ENCODE assay signal across 10 mouse cellular contexts in genomic region chr6:53319543-53320325, GRCm38 (mm10). TPM values are rescaled to one million over a fixed set of nuclear protein-coding genes. Genes with fewer than 3 reads are reported as not detected.
DNase-seq lines count a peak whose midpoint lies in the region; ATAC-seq and TF ChIP-seq lines count a peak whose summit lies in the region.
"Had no signal": no experiment of that assay in that cellular context is flagged by ENCODE, and none has a peak within 500 bp of the region (broad histone marks: within the 10 kb centered on the region; RNA-seq: fewer than 3 reads in every experiment).

No protein-coding gene starts in this region.

- H3K4me3 ChIP-seq in left cerebral cortex, adult 2 months, result no peak overlapping the region
- H3K4me3 ChIP-seq: megakaryocyte, embryonic 14.5 days had no signal

- DNase-seq in left cerebral cortex, adult 2 months (ENCODE audit: extremely low spot score in 1 of 2, low spot score in 2 of 2), result peak in 1 of 2 experiments; percentile 12
- no peak for DNase-seq in left cerebral cortex, adult 11 months (ENCODE audit: low spot score)
- DNase-seq in cerebellum, postnatal 36 days, result peak; percentile 55 to 57
- DNase-seq in heart, adult 9 months (ENCODE audit: low spot score in 2 of 2), result peak; percentile 57 to 67
- peak; percentile 17 to 26 for DNase-seq in right cerebral cortex, adult 2 months (ENCODE audit: low spot score in 2 of 2)
- DNase-seq in spleen, postnatal 4 days (ENCODE audit: low spot score in 2 of 2), result no peak

- H3K27ac ChIP-seq in left cerebral cortex, adult 2 months, result no peak overlapping the region

- intact Hi-C loops in left cerebral cortex, adult 2 months (cut with DNase I), result no loop called here

- peak; percentile 19 for TF ChIP-seq CTCF in left cerebral cortex, adult 2 months (IDR thresholded peaks at IDR 0.05)

- ATAC-seq in activated CD4-positive, CD25-positive, alpha-beta regulatory T cell, adult 4 months, result no peak
- ATAC-seq in monocyte, adult 5-6 weeks (replicated peaks; ENCODE audit: insufficient number of reproducible peaks, low FRiP score, low TSS enrichment, poor library complexity, severe bottlenecking), result no peak

RNA-seq across cellular contexts. Expression of gene Creb5, which starts 32.7 kb away (rescaled TPM):
- total RNA-seq in left cerebral cortex, adult 2 months (2021), result 1 to 10 TPM; 2.9 to 4.7 TPM
- under 1 TPM in 1 of 2 experiments, not detected in 1; 0.52 TPM for polyA plus RNA-seq in activated CD4-positive, CD25-positive, alpha-beta regulatory T cell, adult 4 months (2017; shearing (Covaris generic))
- 0.19 to 0.75 TPM in 2 of 3 replicates, not detected in the other for total RNA-seq in monocyte, adult 5-6 weeks (2017)
- polyA plus RNA-seq: G1E had no signal

Comparison
In these comparisons a context has a peak if more than half of its experiments do, and no peak if none do; other contexts are left out.
1. DNase-seq: peak in cerebellum, postnatal 36 days (2 of 2), heart, adult 9 months (2 of 2) and right cerebral cortex, adult 2 months (2 of 2); none in left cerebral cortex, adult 11 months (single experiment) and spleen, postnatal 4 days (0 of 2).